Mouse (Mus musculus): ENCODE measurements around the gene 4833439L19Rik.

The 4833439L19Rik gene

GRCm38 (mm10) chr13:54581385-54581784 lies 16.1 kb upstream of the 4833439L19Rik start:
- no peak for DNase-seq

GRCm38 (mm10) chr13:54577652-54578507 lies 12.6 kb upstream of the 4833439L19Rik start:
- DNase-seq: no peak

DNA sequence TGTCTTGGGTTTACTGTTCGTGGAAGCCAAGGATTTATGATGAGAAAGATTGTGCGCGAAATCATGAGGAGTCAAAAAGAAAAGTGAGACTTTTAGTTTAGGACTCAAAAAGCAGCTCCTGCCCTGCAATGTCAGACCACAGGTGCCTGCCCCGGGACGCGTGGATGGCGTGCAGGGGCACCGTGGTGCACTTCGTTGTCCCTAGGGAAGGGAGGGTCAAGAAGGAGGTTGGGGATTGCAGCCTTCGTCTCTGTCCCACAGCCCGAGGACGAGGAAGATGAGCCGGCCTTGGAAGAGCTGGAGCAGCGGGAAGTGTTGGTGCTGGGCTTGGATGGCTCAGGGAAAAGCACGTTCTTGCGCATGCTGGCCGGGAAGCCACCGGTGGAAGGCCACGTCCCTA lies 10.3 kb upstream of the 4833439L19Rik start:
- no peak for DNase-seq

GRCm38 (mm10) chr13:54574854-54575481 lies 9.7 kb upstream of the 4833439L19Rik start, which contains the start of gene Arl10:
Arl10 (plus strand) TSS chr13:54575015.
- peak; percentile 69 for DNase-seq

DNA sequence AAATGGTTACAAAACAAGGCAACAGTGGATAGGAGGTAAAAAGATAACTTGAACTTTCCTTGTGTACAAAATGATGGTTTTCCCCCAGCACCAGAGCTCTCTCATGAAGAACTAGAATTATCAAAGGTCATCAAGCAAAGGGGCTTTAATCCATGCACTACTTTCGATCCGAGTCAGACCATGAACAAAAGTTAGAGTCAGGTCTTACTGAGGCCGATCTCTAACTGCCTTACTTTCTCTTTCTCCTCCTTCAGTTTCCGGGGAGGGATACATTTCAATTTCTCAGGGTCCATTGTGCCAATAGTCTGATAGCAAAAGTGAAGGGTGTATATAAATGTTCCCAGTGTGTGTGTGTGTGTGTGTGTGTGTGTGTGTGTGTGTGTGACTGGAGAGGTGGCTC lies 7.4 kb upstream of the 4833439L19Rik start:
- no peak for DNase-seq

DNA sequence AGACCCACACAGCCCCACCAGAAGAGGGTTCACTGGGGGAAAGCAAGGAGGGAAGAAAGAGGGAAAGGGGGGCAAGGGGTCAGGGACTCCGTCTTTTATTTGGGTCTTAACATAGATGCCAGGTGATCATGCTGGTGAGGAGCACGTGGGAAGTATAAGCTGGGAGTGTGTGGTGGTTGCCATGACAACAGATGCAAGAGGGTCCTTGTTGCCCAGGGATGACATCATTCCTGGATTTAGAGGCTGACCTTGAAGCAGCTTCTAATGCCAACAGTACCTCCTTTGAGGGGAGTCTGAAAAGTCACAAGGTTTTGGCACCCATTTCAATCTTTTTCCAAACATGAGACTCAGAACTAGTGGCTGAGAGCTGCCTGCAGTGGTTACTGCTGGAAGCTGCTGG lies 6.4 kb upstream of the 4833439L19Rik start:
- no peak for DNase-seq

DNA sequence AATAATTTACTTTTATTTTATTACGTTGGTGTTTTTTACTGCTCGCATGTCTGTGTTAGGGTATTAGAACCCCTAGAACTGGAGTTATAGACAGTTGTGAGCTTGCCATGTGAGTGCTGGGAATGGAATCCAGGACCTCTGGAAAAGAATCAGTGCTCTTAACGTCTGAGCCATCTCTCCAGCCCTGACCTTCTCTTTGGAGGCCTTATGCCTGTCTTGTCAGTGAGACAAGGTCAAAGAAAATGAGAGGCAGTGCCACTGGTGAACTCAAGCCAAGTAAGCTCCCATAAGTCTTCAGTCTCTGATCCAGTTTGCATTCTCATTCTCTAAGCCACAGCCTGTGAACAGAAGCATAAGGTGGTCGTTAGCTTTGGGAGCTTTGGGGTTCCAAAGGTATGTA lies 5.5 kb upstream of the 4833439L19Rik start:
- DNase-seq: no peak

- no peak for DNase-seq
Observed at GRCm38 (mm10) chr13:54569282-54569681, 4.0 kb upstream of the 4833439L19Rik start.

- no peak for DNase-seq
Observed at GRCm38 (mm10) chr13:54568380-54568779, 3.1 kb upstream of the 4833439L19Rik start.

DNA sequence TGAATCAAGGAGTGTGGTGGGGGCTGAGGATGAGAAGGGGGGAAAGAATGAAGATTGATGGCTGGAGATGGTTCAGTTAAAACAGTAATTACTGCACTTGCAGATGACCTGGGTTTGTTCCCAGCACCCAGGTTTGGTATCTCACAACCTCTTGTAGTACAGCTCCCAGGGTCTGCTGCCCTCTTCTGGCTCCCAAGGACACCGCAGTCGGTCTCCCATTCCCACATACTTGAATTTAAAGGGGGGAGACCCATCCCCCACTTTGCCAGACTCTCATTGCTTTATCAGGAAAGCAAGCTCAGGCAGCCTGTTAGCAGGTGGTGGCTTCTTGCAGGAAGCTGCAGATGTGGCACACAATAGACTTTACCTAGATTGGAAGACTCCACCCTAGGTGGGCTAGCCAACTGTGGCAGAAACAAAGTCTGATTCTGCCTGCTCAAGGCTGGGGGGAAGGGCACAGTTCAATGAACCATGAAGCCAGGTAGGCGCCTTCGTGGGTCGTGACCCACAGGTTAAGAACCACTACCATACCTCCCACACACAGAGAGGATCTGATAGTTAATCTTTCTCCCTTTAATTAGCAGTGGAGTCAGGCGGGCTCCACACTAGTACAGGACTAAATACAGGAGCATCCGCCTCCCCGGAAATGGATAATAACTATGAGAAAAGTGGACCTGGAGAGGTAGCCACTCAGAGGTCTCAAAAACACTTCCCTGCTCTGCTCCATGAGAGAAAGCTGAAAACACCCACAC lies 535 bp upstream of the 4833439L19Rik start:
- DNase-seq: peak; percentile 75

GRCm38 (mm10) chr13:54564232-54565200 lies 719 bp downstream of the 4833439L19Rik start:
- no peak for DNase-seq

- DNase-seq: no peak
Observed at GRCm38 (mm10) chr13:54562562-54562961, 2.7 kb downstream of the 4833439L19Rik start.

DNA sequence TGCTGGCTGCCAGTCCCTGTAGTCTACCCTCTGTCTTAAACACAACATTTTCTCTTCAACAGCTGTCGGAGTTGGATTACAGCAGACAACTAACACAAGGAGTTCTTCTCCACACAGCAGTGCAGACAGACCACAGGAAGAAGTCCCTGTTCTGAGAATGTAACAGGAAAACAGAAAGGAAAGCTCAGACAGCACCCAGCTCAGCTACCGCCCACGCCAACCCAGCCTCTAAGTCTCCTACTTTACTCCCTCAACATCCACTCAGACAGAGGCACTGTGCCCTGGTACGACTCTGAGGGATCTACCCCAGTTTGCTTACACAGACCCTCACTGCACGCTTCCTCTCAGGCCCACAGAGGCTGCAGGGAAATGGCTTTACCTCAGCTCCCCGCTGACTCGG lies 4.6 kb downstream of the 4833439L19Rik start:
- no peak for DNase-seq

- no peak for DNase-seq
Observed at GRCm38 (mm10) chr13:54559656-54560055, 5.6 kb downstream of the 4833439L19Rik start.

- DNase-seq: no peak
Observed at GRCm38 (mm10) chr13:54557652-54558051, 7.6 kb downstream of the 4833439L19Rik start.

GRCm38 (mm10) chr13:54556796-54557195 lies 8.4 kb downstream of the 4833439L19Rik start:
- peak; percentile 97 for DNase-seq

- peak; percentile 45 for DNase-seq
Observed at GRCm38 (mm10) chr13:54556176-54556575, 9.1 kb downstream of the 4833439L19Rik start.

DNA sequence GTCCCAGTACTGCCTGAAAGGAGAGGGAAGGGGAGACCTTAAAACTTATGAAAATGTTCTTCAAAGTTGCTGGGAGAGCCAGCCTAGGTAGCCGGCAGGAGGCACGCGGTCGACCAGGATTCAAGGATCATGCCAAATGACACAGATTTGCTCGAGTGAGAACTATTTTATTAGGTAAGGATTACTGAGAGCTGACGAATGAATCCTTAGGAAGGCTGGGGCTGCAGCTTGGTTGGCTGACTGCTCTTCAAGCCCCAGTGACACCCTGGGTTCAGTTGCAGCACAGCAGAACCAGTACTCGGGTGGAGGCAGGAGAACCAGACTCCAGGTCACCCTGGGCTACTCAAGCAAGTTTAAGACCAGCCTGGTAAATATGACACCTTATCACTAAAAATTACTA lies 17.2 kb downstream of the 4833439L19Rik start:
- DNase-seq: no peak

GRCm38 (mm10) chr13:54532134-54532533 lies 33.1 kb downstream of the 4833439L19Rik start:
- no peak for DNase-seq

DNA sequence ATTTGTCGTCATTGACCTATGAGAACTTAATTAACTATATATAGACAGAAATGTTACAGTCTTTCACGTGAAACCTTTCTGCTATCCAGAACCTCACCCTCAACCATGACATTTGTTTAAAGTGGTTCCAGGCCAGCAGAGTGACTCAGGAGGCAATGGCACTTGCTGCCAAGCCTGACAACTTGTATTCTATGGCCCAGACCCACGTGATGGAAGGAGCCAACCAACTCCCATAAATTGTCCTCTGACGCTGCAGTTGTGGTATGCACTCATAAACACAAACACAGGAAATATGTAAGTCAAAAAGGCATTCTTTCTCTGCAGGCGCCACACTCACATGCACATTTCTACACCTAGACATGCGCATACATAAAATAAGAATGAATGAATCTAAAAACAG lies 38.1 kb downstream of the 4833439L19Rik start:
- no peak for DNase-seq

GRCm38 (mm10) chr13:54521181-54521580 lies 44.1 kb downstream of the 4833439L19Rik start:
- no peak for DNase-seq

- no peak for DNase-seq
Observed at GRCm38 (mm10) chr13:54520221-54520620, 45.0 kb downstream of the 4833439L19Rik start.
